Mouse (Mus musculus) embryonic fibroblast, embryonic 13.5 days (primary cell): ENCODE results near the gene Smagp.

Experiments used
- CTCF ChIP-seq: IDR thresholded peaks from 2 replicates; pipeline ENCODE4 v1.5.1; 2011; ENCODE audit warnings: mild to moderate bottlenecking, control low read depth, low read length, moderate library complexity, borderline replicate concordance; ENCODE audit not compliant: insufficient read depth
- POLR2A ChIP-seq: IDR thresholded peaks from 2 replicates; pipeline ENCODE4 v1.6.1; 2011; ENCODE audit warnings: low read depth, mild to moderate bottlenecking, control low read depth, low read length, moderate library complexity

- TF ChIP-seq CTCF, result no peak
- no peak for TF ChIP-seq POLR2A
Measured at GRCm38 (mm10) chr15:100639972-100640750, 3.4 kb upstream of the Smagp start.
